ENCODE assay signal across 25 mouse cellular contexts in genomic region chr9:69354228-69354627, GRCm38 (mm10). TPM values are rescaled to one million over a fixed set of nuclear protein-coding genes. Genes with fewer than 3 reads are reported as not detected.
DNase-seq lines count a peak whose midpoint lies in the region; ATAC-seq lines count a peak whose summit lies in the region.
"Had no signal": no experiment of that assay in that cellular context is flagged by ENCODE, and none has a peak within 500 bp of the region (broad histone marks: within the 10 kb centered on the region; RNA-seq: fewer than 3 reads in every experiment).

No protein-coding gene starts in this region.

- ATAC-seq in forebrain, embryonic 13.5 days, result peak; percentile 70
- ATAC-seq in forebrain, embryonic 12.5 days (ENCODE audit: low FRiP score), result no peak
- ATAC-seq in hindbrain, embryonic 14.5 days (ENCODE audit: low FRiP score), result no peak
- ATAC-seq: activated CD4-positive, CD25-positive, alpha-beta regulatory T cell, adult 4 months; intestine, postnatal 0 days; midbrain, embryonic 15.5 days had no signal

- H3K36me3 ChIP-seq in forebrain, embryonic 13.5 days (ENCODE audit: poor library complexity, severe bottlenecking), result no peaks in the 10 kb centered on the region
- no peaks in the 10 kb centered on the region for H3K36me3 ChIP-seq in forebrain, embryonic 12.5 days (replicated peaks)
- H3K36me3 ChIP-seq in hindbrain, embryonic 14.5 days (replicated peaks; ENCODE audit: control insufficient read depth, insufficient read depth), result no peaks in the 10 kb centered on the region
- H3K36me3 ChIP-seq in hindbrain, embryonic 10.5 days, result no peaks in the 10 kb centered on the region
- H3K36me3 ChIP-seq: heart, embryonic 12.5 days; limb, embryonic 12.5 days; liver, embryonic 15.5 days; lung, embryonic 15.5 days; midbrain, embryonic 10.5 days; midbrain, embryonic 15.5 days; neural tube, embryonic 15.5 days had no signal

- no peak overlapping the region for H3K4me3 ChIP-seq in forebrain, embryonic 13.5 days
- H3K4me3 ChIP-seq in forebrain, embryonic 12.5 days (replicated peaks), result no peak overlapping the region
- H3K4me3 ChIP-seq in hindbrain, embryonic 14.5 days (replicated peaks; ENCODE audit: low read length), result no peak overlapping the region
- no peak overlapping the region for H3K4me3 ChIP-seq in hindbrain, embryonic 10.5 days
- H3K4me3 ChIP-seq: heart, adult 2 months; heart, embryonic 12.5 days; limb, embryonic 12.5 days; liver, embryonic 15.5 days; lung, embryonic 15.5 days; midbrain, embryonic 10.5 days; midbrain, embryonic 15.5 days; neural tube, embryonic 15.5 days had no signal

- H3K4me1 ChIP-seq in forebrain, embryonic 13.5 days, result peaks cover 15% of the 10 kb centered on the region
- peaks cover 10% of the 10 kb centered on the region for H3K4me1 ChIP-seq in forebrain, embryonic 12.5 days
- peaks cover 9% of the 10 kb centered on the region; the same call in 1 of the 2 replicates for H3K4me1 ChIP-seq in hindbrain, embryonic 14.5 days (replicated peaks; ENCODE audit: control insufficient read depth, insufficient read depth, low read length)
- H3K4me1 ChIP-seq in hindbrain, embryonic 10.5 days (replicated peaks), result peaks cover 13% of the 10 kb centered on the region
- H3K4me1 ChIP-seq: heart, embryonic 12.5 days; limb, embryonic 12.5 days; liver, embryonic 15.5 days; lung, embryonic 15.5 days had no signal

- no peaks in the 10 kb centered on the region for H3K9me3 ChIP-seq in forebrain, embryonic 13.5 days (replicated peaks)
- H3K9me3 ChIP-seq in forebrain, embryonic 12.5 days, result no peaks in the 10 kb centered on the region
- no peaks in the 10 kb centered on the region for H3K9me3 ChIP-seq in hindbrain, embryonic 14.5 days (ENCODE audit: control insufficient read depth, low read length)
- H3K9me3 ChIP-seq in hindbrain, embryonic 10.5 days, result no peaks in the 10 kb centered on the region
- H3K9me3 ChIP-seq: heart, embryonic 12.5 days; limb, embryonic 12.5 days; liver, embryonic 15.5 days; lung, embryonic 15.5 days; midbrain, embryonic 10.5 days; midbrain, embryonic 15.5 days; neural tube, embryonic 15.5 days had no signal

- WGBS in forebrain, embryonic 13.5 days, result 53% methylated on average over 6 of the region's 6 CpGs
- 64% methylated on average over 6 of the region's 6 CpGs for WGBS in forebrain, embryonic 12.5 days
- WGBS in hindbrain, embryonic 14.5 days, result 58% methylated on average over 6 of the region's 6 CpGs
- WGBS in hindbrain, embryonic 10.5 days, result 85% methylated on average over 6 of the region's 6 CpGs

- H3K9ac ChIP-seq in forebrain, embryonic 13.5 days, result no peak overlapping the region
- H3K9ac ChIP-seq in forebrain, embryonic 12.5 days, result no peak overlapping the region
- no peak overlapping the region for H3K9ac ChIP-seq in hindbrain, embryonic 14.5 days
- H3K9ac ChIP-seq: heart, embryonic 12.5 days; limb, embryonic 12.5 days; liver, embryonic 15.5 days; lung, embryonic 15.5 days; midbrain, embryonic 15.5 days; neural tube, embryonic 15.5 days had no signal

- H3K27ac ChIP-seq in forebrain, embryonic 13.5 days, result no peak overlapping the region
- no peak overlapping the region for H3K27ac ChIP-seq in forebrain, embryonic 12.5 days
- no peak overlapping the region for H3K27ac ChIP-seq in hindbrain, embryonic 14.5 days
- no peak overlapping the region for H3K27ac ChIP-seq in hindbrain, embryonic 10.5 days
- H3K27ac ChIP-seq: heart, adult 2 months; limb, embryonic 12.5 days; liver, embryonic 15.5 days; lung, embryonic 15.5 days; midbrain, embryonic 10.5 days; midbrain, embryonic 15.5 days; neural tube, embryonic 15.5 days had no signal

- no peaks in the 10 kb centered on the region for H3K27me3 ChIP-seq in forebrain, embryonic 13.5 days
- H3K27me3 ChIP-seq in forebrain, embryonic 12.5 days, result 0 out of 2 replicates have a peak, but pooled peaks cover 3% of the 10 kb centered on the region
- H3K27me3 ChIP-seq in hindbrain, embryonic 14.5 days (ENCODE audit: control insufficient read depth, insufficient read depth, low read length), result no peaks in the 10 kb centered on the region
- H3K27me3 ChIP-seq in hindbrain, embryonic 10.5 days (ENCODE audit: insufficient read depth, poor library complexity, severe bottlenecking), result no peaks in the 10 kb centered on the region
- H3K27me3 ChIP-seq: CH12.LX; heart, embryonic 12.5 days; liver, embryonic 15.5 days; lung, embryonic 15.5 days; midbrain, embryonic 15.5 days; neural tube, embryonic 15.5 days had no signal

- H3K4me2 ChIP-seq in forebrain, embryonic 13.5 days, result no peak overlapping the region
- no peak overlapping the region for H3K4me2 ChIP-seq in forebrain, embryonic 12.5 days
- no peak overlapping the region for H3K4me2 ChIP-seq in hindbrain, embryonic 14.5 days (replicated peaks)
- H3K4me2 ChIP-seq: heart, embryonic 12.5 days; limb, embryonic 12.5 days; liver, embryonic 15.5 days; lung, embryonic 15.5 days; midbrain, embryonic 15.5 days; neural tube, embryonic 15.5 days had no signal

- peak; percentile 50 for DNase-seq in hindbrain, embryonic 14.5 days (ENCODE audit: low spot score)
- DNase-seq in hindbrain, embryonic 10.5 days (ENCODE audit: low spot score), result no peak
- peak; percentile 39 to 61 for DNase-seq in layer of hippocampus, adult 18-20 months (ENCODE audit: low spot score in 2 of 2)
- peak; percentile 28 for DNase-seq in layer of hippocampus, postnatal 10 days (ENCODE audit: low spot score in 2 of 2)
- no peak for DNase-seq in kidney, postnatal 14 days
- DNase-seq in urinary bladder, postnatal 36 days (ENCODE audit: low spot score in 2 of 2), result no peak
- DNase-seq: adrenal gland, adult 8-10 months; cerebellum, adult 11 months; cerebellum, adult 9-10 months; heart, adult 2 months; heart, postnatal 4 days; spleen, adult 18-20 months; thymus, postnatal 14 days had no signal

RNA-seq across cellular contexts. Expression of gene Ice2, which starts 43.5 kb away (rescaled TPM):
- 14.9 and 16.4 TPM in 2 replicates for polyA plus RNA-seq in forebrain, embryonic 13.5 days (2015; fragmentation: Nextera tagmentation; extraction: Ambion mirVana)
- polyA plus RNA-seq in forebrain, embryonic 12.5 days (2016; fragmentation: Nextera tagmentation; extraction: Ambion mirVana), result 21.1 and 21.3 TPM in 2 replicates
- polyA plus RNA-seq in hindbrain, embryonic 14.5 days (2014; fragmentation: Nextera tagmentation; extraction: Ambion mirVana), result 10.4 and 12.5 TPM in 2 replicates
- 15.9 and 20.1 TPM in 2 replicates for polyA plus RNA-seq in hindbrain, embryonic 10.5 days (2016; fragmentation: Nextera tagmentation; extraction: Ambion mirVana)
- 10 to 100 TPM; 10.8 to 11.4 TPM for total RNA-seq in layer of hippocampus, adult 18-20 months (2021)
- total RNA-seq in layer of hippocampus, postnatal 10 days (2021), result 10 to 100 TPM; 10.9 to 13.2 TPM

Comparison
In these comparisons a context has a peak if more than half of its experiments do, and no peak if none do; other contexts are left out.
1. DNase-seq: peak in hindbrain, embryonic 14.5 days (single experiment), layer of hippocampus, adult 18-20 months (2 of 2) and layer of hippocampus, postnatal 10 days (2 of 2); none in hindbrain, embryonic 10.5 days (single experiment), kidney, postnatal 14 days (single experiment) and urinary bladder, postnatal 36 days (0 of 2).